Comparison of ENCODE assay signal across 15 mouse cellular contexts in the genomic region with DNA sequence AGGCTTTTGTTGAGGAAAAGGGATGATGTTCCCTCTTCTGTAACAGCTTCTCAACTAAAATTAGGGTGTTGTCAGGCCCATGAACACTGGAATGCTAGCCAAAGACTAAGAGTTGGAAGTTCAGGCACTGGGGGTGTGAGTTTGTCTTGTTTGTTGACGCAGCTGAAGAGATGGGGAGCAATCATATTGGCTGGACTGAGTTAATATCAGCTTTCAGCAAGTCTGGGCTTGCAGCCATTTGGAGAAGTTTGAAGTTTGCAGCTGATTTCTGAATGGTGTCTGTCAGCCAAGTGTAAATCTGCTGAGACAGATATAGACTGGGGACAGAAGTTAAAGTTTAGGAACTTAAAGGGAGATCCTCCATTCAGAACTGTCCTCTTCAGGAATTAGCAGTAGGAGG. TPM values are rescaled to one million over a fixed set of nuclear protein-coding genes. Genes with fewer than 3 reads are reported as not detected.
DNase-seq lines count a peak whose midpoint lies in the region; ATAC-seq and TF ChIP-seq lines count a peak whose summit lies in the region.
"Had no signal": no experiment of that assay in that cellular context is flagged by ENCODE, and none has a peak within 500 bp of the region (broad histone marks: within the 10 kb centered on the region; RNA-seq: fewer than 3 reads in every experiment).

No protein-coding gene starts in this region.

- no peaks in the 10 kb centered on the region for H3K27me3 ChIP-seq in forebrain, postnatal 0 days (ENCODE audit: insufficient read depth, low read length)
- H3K27me3 ChIP-seq in forebrain, embryonic 11.5 days (ENCODE audit: control insufficient read depth, insufficient read depth, low read length), result no peaks in the 10 kb centered on the region
- no peaks in the 10 kb centered on the region for H3K27me3 ChIP-seq in lung, embryonic 15.5 days
- H3K27me3 ChIP-seq in heart, embryonic 10.5 days (ENCODE audit: insufficient read depth, poor library complexity, severe bottlenecking), result no peaks in the 10 kb centered on the region
- H3K27me3 ChIP-seq in midbrain, embryonic 14.5 days (ENCODE audit: control insufficient read depth, insufficient read depth, low read length), result no peaks in the 10 kb centered on the region
- H3K27me3 ChIP-seq: neural tube, embryonic 13.5 days had no signal

- H3K4me1 ChIP-seq in forebrain, postnatal 0 days (ENCODE audit: insufficient read depth), result no peaks in the 10 kb centered on the region
- no peaks in the 10 kb centered on the region for H3K4me1 ChIP-seq in forebrain, embryonic 11.5 days (replicated peaks; ENCODE audit: control insufficient read depth, insufficient read depth, low read length)
- H3K4me1 ChIP-seq in lung, embryonic 15.5 days, result no peaks in the 10 kb centered on the region; the same call in 1 of the 2 replicates
- no peaks in the 10 kb centered on the region for H3K4me1 ChIP-seq in lung, adult 2 months (ENCODE audit: control insufficient read depth, insufficient read depth, low read length)
- no peaks in the 10 kb centered on the region for H3K4me1 ChIP-seq in heart, embryonic 10.5 days
- H3K4me1 ChIP-seq in midbrain, embryonic 14.5 days (ENCODE audit: control insufficient read depth, insufficient read depth, low read length), result no peaks in the 10 kb centered on the region
- H3K4me1 ChIP-seq: midbrain, embryonic 10.5 days; neural tube, embryonic 13.5 days had no signal

- no peak overlapping the region for H3K4me3 ChIP-seq in forebrain, postnatal 0 days (ENCODE audit: low read depth, low read length)
- H3K4me3 ChIP-seq in forebrain, embryonic 11.5 days (ENCODE audit: low read depth, low read length), result no peak overlapping the region
- H3K4me3 ChIP-seq in lung, embryonic 15.5 days, result no peak overlapping the region
- H3K4me3 ChIP-seq in lung, adult 2 months (replicated peaks; ENCODE audit: extremely low read depth, low read depth, low read length), result no peak overlapping the region
- H3K4me3 ChIP-seq in heart, embryonic 10.5 days, result no peak overlapping the region
- no peak overlapping the region for H3K4me3 ChIP-seq in midbrain, embryonic 14.5 days (replicated peaks; ENCODE audit: low read depth, low read length)
- H3K4me3 ChIP-seq: erythroblast, embryonic 14.5 days; left cerebral cortex, adult 2 months; midbrain, embryonic 10.5 days; neural tube, embryonic 13.5 days had no signal

- TF ChIP-seq POLR2A in lung, adult 2 months (IDR thresholded peaks at IDR 0.05; ENCODE audit: borderline replicate concordance, extremely low read depth, low read depth, low read length), result no peak

- no peak overlapping the region for H3K9ac ChIP-seq in forebrain, postnatal 0 days
- H3K9ac ChIP-seq in forebrain, embryonic 11.5 days (ENCODE audit: low read length), result no peak overlapping the region
- no peak overlapping the region for H3K9ac ChIP-seq in lung, embryonic 15.5 days
- H3K9ac ChIP-seq in midbrain, embryonic 14.5 days (replicated peaks; ENCODE audit: low read length), result no peak overlapping the region
- H3K9ac ChIP-seq: neural tube, embryonic 13.5 days had no signal

- no peaks in the 10 kb centered on the region for H3K36me3 ChIP-seq in forebrain, postnatal 0 days (ENCODE audit: insufficient read depth)
- no peaks in the 10 kb centered on the region for H3K36me3 ChIP-seq in forebrain, embryonic 11.5 days (ENCODE audit: control insufficient read depth, insufficient read depth, low read length)
- H3K36me3 ChIP-seq in lung, embryonic 15.5 days, result no peaks in the 10 kb centered on the region
- no peaks in the 10 kb centered on the region for H3K36me3 ChIP-seq in heart, embryonic 10.5 days
- no peaks in the 10 kb centered on the region for H3K36me3 ChIP-seq in midbrain, embryonic 14.5 days (ENCODE audit: control insufficient read depth, insufficient read depth, low read length)
- H3K36me3 ChIP-seq: midbrain, embryonic 10.5 days; neural tube, embryonic 13.5 days had no signal

- DNase-seq in forebrain, postnatal 0 days, result peak; percentile 50
- no peak for DNase-seq in forebrain, embryonic 11.5 days (ENCODE audit: low spot score)
- DNase-seq in lung, adult 2 months, result no peak
- DNase-seq in heart, embryonic 10.5 days (ENCODE audit: low spot score), result peak; percentile 48
- DNase-seq in urinary bladder, postnatal 10 days (ENCODE audit: low spot score), result no peak
- no peak for DNase-seq in midbrain, embryonic 14.5 days
- DNase-seq: right cerebral cortex, adult 18-20 months; thymus, postnatal 25 days had no signal

- H3K4me2 ChIP-seq in forebrain, postnatal 0 days (ENCODE audit: low read depth), result no peak overlapping the region
- H3K4me2 ChIP-seq in forebrain, embryonic 11.5 days (ENCODE audit: low read depth, low read length, severe bottlenecking), result no peak overlapping the region
- no peak overlapping the region for H3K4me2 ChIP-seq in lung, embryonic 15.5 days
- H3K4me2 ChIP-seq in midbrain, embryonic 14.5 days (ENCODE audit: low read length), result no peak overlapping the region
- H3K4me2 ChIP-seq: liver, embryonic 11.5 days; neural tube, embryonic 13.5 days had no signal

- WGBS in forebrain, postnatal 0 days, result 49% methylated on average over 1 of the region's 1 CpGs
- 65% methylated on average over 1 of the region's 1 CpGs for WGBS in forebrain, embryonic 11.5 days
- 29% methylated on average over 1 of the region's 1 CpGs for WGBS in lung, embryonic 15.5 days
- 58% methylated on average over 1 of the region's 1 CpGs for WGBS in lung, adult 2 months
- 56% methylated on average over 1 of the region's 1 CpGs for WGBS in heart, embryonic 10.5 days
- WGBS in midbrain, embryonic 14.5 days, result 54% methylated on average over 1 of the region's 1 CpGs

- TF ChIP-seq CTCF in forebrain, postnatal 0 days (IDR thresholded peaks at IDR 0.05; ENCODE audit: low read depth), result no peak
- TF ChIP-seq CTCF in lung, adult 2 months (IDR thresholded peaks at IDR 0.05; ENCODE audit: insufficient read depth, low read length), result no peak

- no peak overlapping the region for H3K27ac ChIP-seq in forebrain, postnatal 0 days (ENCODE audit: low read depth, low read length)
- no peak overlapping the region for H3K27ac ChIP-seq in forebrain, embryonic 11.5 days (ENCODE audit: low read depth, low read length)
- no peak overlapping the region for H3K27ac ChIP-seq in lung, embryonic 15.5 days
- no peak overlapping the region for H3K27ac ChIP-seq in heart, embryonic 10.5 days
- H3K27ac ChIP-seq in midbrain, embryonic 14.5 days (replicated peaks; ENCODE audit: low read depth, low read length), result no peak overlapping the region
- H3K27ac ChIP-seq: left cerebral cortex, adult 2 months; midbrain, embryonic 10.5 days; neural tube, embryonic 13.5 days had no signal

- no peaks in the 10 kb centered on the region for H3K9me3 ChIP-seq in forebrain, postnatal 0 days (ENCODE audit: low read length)
- H3K9me3 ChIP-seq in forebrain, embryonic 11.5 days (ENCODE audit: control insufficient read depth, low read length), result no peaks in the 10 kb centered on the region
- H3K9me3 ChIP-seq in lung, embryonic 15.5 days, result no peaks in the 10 kb centered on the region
- no peaks in the 10 kb centered on the region for H3K9me3 ChIP-seq in heart, embryonic 10.5 days
- H3K9me3 ChIP-seq in midbrain, embryonic 14.5 days (ENCODE audit: control insufficient read depth, low read length), result no peaks in the 10 kb centered on the region
- H3K9me3 ChIP-seq: midbrain, embryonic 10.5 days; neural tube, embryonic 13.5 days had no signal

- ATAC-seq in forebrain, postnatal 0 days, result no peak; the same call in 1 of the 2 replicates
- ATAC-seq in forebrain, embryonic 11.5 days (replicated peaks; ENCODE audit: low FRiP score), result no peak
- ATAC-seq in lung, embryonic 15.5 days (ENCODE audit: borderline replicate concordance, extremely low read depth, low FRiP score, low TSS enrichment), result peak; percentile 87; the same call in 1 of the 2 replicates
- ATAC-seq in megakaryocyte progenitor cell, adult 5-6 weeks (replicated peaks; ENCODE audit: poor library complexity), result peak; percentile 83
- ATAC-seq in midbrain, embryonic 14.5 days (ENCODE audit: low FRiP score, low TSS enrichment), result no peak

RNA-seq across cellular contexts. Expression of a gene that starts 21.4 kb away (rescaled TPM):
- 61.0 and 67.9 TPM in 2 replicates for total RNA-seq in forebrain, postnatal 0 days (2014; rRNA removed)
- 47.2 and 55.4 TPM in 2 replicates for polyA plus RNA-seq in forebrain, postnatal 0 days (2015; fragmentation: Nextera tagmentation; extraction: Ambion mirVana)
- 33.2 and 34.6 TPM in 2 replicates for polyA plus RNA-seq in forebrain, embryonic 11.5 days (2014; fragmentation: Nextera tagmentation; extraction: Ambion mirVana)
- 33.7 and 37.1 TPM in 2 replicates for polyA plus RNA-seq in lung, embryonic 15.5 days (2015; fragmentation: Nextera tagmentation; extraction: Ambion mirVana)
- polyA plus RNA-seq in lung, adult 2 months (2012; rRNA removed), result 28.4 and 29.6 TPM in 2 replicates
- polyA plus RNA-seq in heart, embryonic 10.5 days (2016; fragmentation: Nextera tagmentation; extraction: Ambion mirVana), result 26.1 and 28.0 TPM in 2 replicates
- 4.6 and 5.7 TPM in 2 replicates for total RNA-seq in megakaryocyte progenitor cell, adult 5-6 weeks (2015)
- total RNA-seq in megakaryocyte progenitor cell, adult 5-6 weeks (2017), result 7.8 and 8.7 TPM in 2 replicates
- polyA plus RNA-seq in midbrain, embryonic 14.5 days (2014; fragmentation: Nextera tagmentation; extraction: Ambion mirVana), result 31.4 and 37.7 TPM in 2 replicates

Comparison
In these comparisons a context has a peak if more than half of its experiments do, and no peak if none do; other contexts are left out.
1. DNase-seq: peak in forebrain, postnatal 0 days (single experiment) and heart, embryonic 10.5 days (single experiment); none in forebrain, embryonic 11.5 days (single experiment), lung, adult 2 months (single experiment), urinary bladder, postnatal 10 days (single experiment) and midbrain, embryonic 14.5 days (single experiment).
2. ATAC-seq: peak in lung, embryonic 15.5 days (single experiment) and megakaryocyte progenitor cell, adult 5-6 weeks (single experiment); none in forebrain, postnatal 0 days (single experiment), forebrain, embryonic 11.5 days (single experiment) and midbrain, embryonic 14.5 days (single experiment).